Mouse (Mus musculus) stomach, embryonic 16.5 days (tissue): ENCODE measurements at regions not wholly inside any gene's neighbourhood (a gene's known extent, or its start where the extent isn't known, plus 50 kb on each side); places are given as distances from the start of the nearest gene placed in this dataset.
A peak's percentile ranks its signal among the peaks of the same experiment; 100 is the strongest.

Source experiments
- ATAC-seq: fragments of 200-750 bp; cut with Nextera tagmentation; 2 replicates; pipeline ENCODE4 v1.8.0; 2017; ENCODE audit warnings: moderate number of reproducible peaks, moderate TSS enrichment; ENCODE audit not compliant: insufficient read depth, low FRiP score
- H3K27ac ChIP-seq: fragments of 300-500 bp; sonication (generic); 2 replicates; pipeline ENCODE4 v1.5.1; 2014; ENCODE audit warnings: low read length
- H3K27me3 ChIP-seq: fragments of 300-500 bp; sonication (generic); 2 replicates; pipeline ENCODE4 v1.6.1; 2014; ENCODE audit warnings: low read length, control low read depth, mixed read lengths; ENCODE audit not compliant: control insufficient read depth, insufficient read depth
- H3K36me3 ChIP-seq: fragments of 300-500 bp; sonication (generic); 2 replicates; pipeline ENCODE4 v1.6.1; 2014; ENCODE audit warnings: low read length; ENCODE audit not compliant: control insufficient read depth, insufficient read depth
- H3K4me1 ChIP-seq: fragments of 300-500 bp; sonication (generic); 2 replicates; pipeline ENCODE4 v1.6.1; 2014; ENCODE audit warnings: low read length, control low read depth, mixed read lengths; ENCODE audit not compliant: control insufficient read depth, insufficient read depth
- H3K4me2 ChIP-seq: fragments of 300-500 bp; sonication (generic); 2 replicates; pipeline ENCODE4 v1.6.1; 2014; ENCODE audit warnings: low read depth, low read length, mixed read lengths
- H3K4me3 ChIP-seq: fragments of 300-500 bp; sonication (generic); replicated peaks from 2 replicates; pipeline ENCODE4 v1.5.1; 2014; ENCODE audit warnings: mild to moderate bottlenecking, low read length
- H3K9ac ChIP-seq: fragments of 300-500 bp; sonication (generic); 2 replicates; pipeline ENCODE4 v1.6.1; 2014; ENCODE audit warnings: low read length
- H3K9me3 ChIP-seq: fragments of 300-500 bp; sonication (generic); replicated peaks from 2 replicates; pipeline ENCODE4 v1.6.1; 2016; ENCODE audit warnings: low read length, control low read depth; ENCODE audit not compliant: control insufficient read depth
- WGBS: fragments of 180-500 bp; shearing (Covaris S2); extraction: QIAGEN DNeasy Blood & Tissue Kit; methylation state at CpG from one replicate; pipeline ENCODE4 v1.1.7; 2014; 5-methylcytosine and 5-hydroxymethylcytosine counted together

DNA sequence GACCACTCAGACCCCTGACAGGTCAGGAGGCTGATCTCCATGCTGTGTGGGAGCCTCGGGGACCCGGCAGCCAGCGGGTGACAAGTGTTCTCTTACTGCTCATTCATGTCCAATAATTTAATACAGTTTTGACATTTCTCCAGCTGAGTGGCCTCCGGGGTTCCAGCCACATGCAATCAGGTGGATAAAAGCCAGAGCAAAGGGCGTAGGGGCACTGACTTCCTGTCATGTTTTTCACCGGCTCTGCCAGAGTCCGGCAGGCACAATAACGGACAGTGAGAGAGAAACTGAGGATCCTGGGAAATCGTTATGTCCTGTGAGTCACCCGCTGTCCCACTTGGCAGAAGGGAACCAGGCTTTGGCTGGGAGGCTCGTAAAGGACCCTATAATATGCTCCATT lies 412.8 kb downstream of the Ptpru start:
- Histone ChIP-seq H3K36me3 (no peaks in the 10 kb centered on the region), H3K4me2 (no peak overlapping the region), H3K27me3 (no peaks in the 10 kb centered on the region), H3K4me1 (no peaks in the 10 kb centered on the region), H3K9me3 (no peaks in the 10 kb centered on the region), H3K4me3 (no peak overlapping the region), H3K9ac (no peak overlapping the region), H3K27ac (no peak overlapping the region)
- WGBS, result 57% methylated on average over 11 of the region's 11 CpGs
- no peak for ATAC-seq

DNA sequence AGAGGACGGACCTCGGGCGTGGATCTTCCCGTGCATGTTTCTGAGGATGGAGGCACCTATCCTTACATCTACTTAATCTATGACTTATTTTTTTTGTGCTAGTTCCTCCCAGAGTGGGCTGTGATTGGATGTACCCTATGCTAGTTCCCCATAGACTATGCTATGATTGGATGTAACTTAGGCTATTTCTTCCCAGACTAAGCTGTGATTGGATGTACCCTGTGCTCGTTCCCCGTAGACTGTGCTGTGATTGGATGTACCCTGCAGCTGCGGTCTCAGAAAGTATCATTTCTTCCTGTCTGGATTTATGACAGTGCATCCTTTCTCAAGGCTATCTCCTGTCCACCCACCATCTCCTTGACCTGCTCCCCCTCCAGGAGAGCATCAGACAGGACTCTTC lies 410.2 kb downstream of the Ptpru start:
- Histone ChIP-seq H3K4me1 (no peaks in the 10 kb centered on the region), H3K4me2 (no peak overlapping the region), H3K9ac (no peak overlapping the region), H3K9me3 (no peaks in the 10 kb centered on the region), H3K36me3 (no peaks in the 10 kb centered on the region), H3K4me3 (no peak overlapping the region), H3K27ac (no peak overlapping the region), H3K27me3 (no peaks in the 10 kb centered on the region)
- ATAC-seq, result no peak
- WGBS, result 92% methylated on average over 7 of the region's 7 CpGs

DNA sequence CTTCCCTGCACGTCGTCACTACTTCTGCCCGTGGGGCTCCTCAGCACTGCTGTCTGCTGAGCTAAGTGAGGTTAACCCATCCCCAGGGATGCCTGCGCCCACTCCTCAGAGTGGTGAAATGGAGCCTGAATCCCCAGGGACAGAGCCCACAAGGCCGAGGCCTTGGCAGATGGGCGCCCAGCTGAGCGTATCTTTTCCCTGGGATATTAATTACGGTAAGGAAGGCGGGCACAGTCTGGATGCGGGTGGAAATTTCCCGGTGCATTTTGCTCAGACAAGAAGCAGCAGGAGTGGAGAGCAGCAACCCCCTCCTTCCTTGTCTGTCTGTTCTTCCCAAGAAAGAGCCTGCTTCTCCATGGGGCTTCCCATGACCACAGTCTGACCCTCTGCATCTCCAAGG lies 408.7 kb downstream of the Ptpru start:
- no peaks in the 10 kb centered on the region for H3K4me1 ChIP-seq
- H3K36me3 ChIP-seq, result no peaks in the 10 kb centered on the region
- WGBS, result 74% methylated on average over 11 of the region's 11 CpGs

DNA sequence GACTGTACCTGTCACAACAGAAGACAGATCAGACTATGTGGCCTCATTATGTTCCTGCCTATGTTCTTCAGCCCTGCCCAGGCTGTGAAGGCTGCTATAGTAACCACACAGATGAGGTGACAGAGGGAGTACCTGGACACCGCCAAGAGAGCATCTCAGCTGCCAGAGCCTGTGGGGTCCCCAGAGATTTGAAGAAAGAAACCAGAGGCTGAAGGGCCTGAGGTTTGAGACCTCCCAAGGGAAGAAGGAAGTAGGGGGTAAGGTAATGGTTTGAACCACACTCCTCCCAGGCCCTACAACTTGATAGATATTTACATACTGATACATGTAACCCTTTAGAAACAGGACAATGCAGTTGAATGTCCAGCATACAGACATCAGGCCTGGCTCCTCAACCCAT lies 407.7 kb downstream of the Ptpru start:
- ATAC-seq, result no peak
- no peak overlapping the region for H3K4me3 ChIP-seq
- no peak overlapping the region for H3K27ac ChIP-seq
- no peaks in the 10 kb centered on the region for H3K36me3 ChIP-seq
- no peak overlapping the region for H3K4me2 ChIP-seq
- no peak overlapping the region for H3K9ac ChIP-seq
- WGBS, result 70% methylated on average over 1 of the region's 1 CpGs
- H3K27me3 ChIP-seq, result no peaks in the 10 kb centered on the region
- no peaks in the 10 kb centered on the region for H3K4me1 ChIP-seq
- H3K9me3 ChIP-seq, result no peaks in the 10 kb centered on the region

More for the DNA sequence above, 408.7 kb downstream of the Ptpru start:
- Histone ChIP-seq H3K4me2 (no peak overlapping the region), H3K9me3 (no peaks in the 10 kb centered on the region), H3K4me3 (no peak overlapping the region), H3K27me3 (no peaks in the 10 kb centered on the region), H3K27ac (no peak overlapping the region), H3K9ac (no peak overlapping the region)
- ATAC-seq, result no peak

DNA sequence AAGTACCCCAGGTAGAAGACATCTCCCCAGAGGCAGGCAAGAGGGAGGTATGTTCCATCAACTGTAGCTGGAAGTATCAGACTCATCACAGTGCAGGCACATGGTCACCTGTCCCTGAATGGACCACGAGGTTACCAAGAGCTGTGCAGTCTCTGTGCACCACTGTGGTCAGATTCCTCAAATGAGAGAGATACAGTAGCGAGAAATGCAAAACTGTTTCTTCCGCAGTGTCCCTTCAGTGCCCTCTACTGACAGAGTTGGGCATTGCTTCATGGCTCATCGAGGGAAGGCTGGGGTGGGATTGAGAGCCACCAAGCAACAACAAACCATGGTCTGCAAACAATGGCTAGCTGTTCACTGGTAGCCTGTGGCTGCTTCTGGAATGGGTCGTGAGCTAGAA lies 406.9 kb downstream of the Ptpru start:
- ATAC-seq, result no peak
- Histone ChIP-seq H3K27ac (no peak overlapping the region), H3K4me2 (no peak overlapping the region), H3K4me1 (no peaks in the 10 kb centered on the region), H3K27me3 (no peaks in the 10 kb centered on the region), H3K9me3 (no peaks in the 10 kb centered on the region), H3K4me3 (no peak overlapping the region), H3K9ac (no peak overlapping the region), H3K36me3 (no peaks in the 10 kb centered on the region)
- WGBS, result 8% methylated on average over 5 of the region's 5 CpGs

DNA sequence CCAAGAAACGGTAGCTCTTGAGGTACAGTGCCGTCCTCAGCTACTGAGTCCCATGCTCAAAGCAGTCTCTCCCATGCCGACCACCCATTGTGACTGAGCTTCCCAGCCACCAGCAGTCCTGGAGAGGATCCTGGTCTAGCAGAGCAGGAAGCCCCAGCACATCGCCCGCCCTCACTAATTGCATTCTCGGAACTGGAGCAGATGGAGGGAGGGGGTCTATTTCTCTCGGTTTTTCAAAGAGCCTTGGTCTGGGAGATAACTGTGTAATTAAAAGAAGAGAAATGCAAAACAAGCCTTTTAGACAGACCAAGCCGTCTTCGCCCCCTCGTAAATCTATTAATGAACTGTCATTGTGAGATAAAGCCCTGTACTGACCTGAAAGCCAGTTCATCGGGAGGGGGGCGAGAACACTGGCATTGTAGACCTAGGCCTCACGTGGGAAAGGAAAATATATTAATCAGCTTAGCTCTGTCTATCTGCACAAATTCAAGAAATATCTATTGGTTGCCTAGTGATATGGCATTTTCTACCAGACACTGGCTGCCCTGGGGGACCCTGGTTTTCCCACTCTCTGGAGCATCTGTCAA lies 405.4 kb downstream of the Ptpru start:
- WGBS, result 43% methylated on average over 13 of the region's 13 CpGs
- H3K9ac ChIP-seq, result no peak overlapping the region
- ATAC-seq, result no peak
- H3K4me1 ChIP-seq, result no peaks in the 10 kb centered on the region
- H3K27ac ChIP-seq, result no peak overlapping the region
- no peak overlapping the region for H3K4me3 ChIP-seq
- H3K27me3 ChIP-seq, result no peaks in the 10 kb centered on the region
- no peaks in the 10 kb centered on the region for H3K9me3 ChIP-seq
- no peak overlapping the region for H3K4me2 ChIP-seq
- H3K36me3 ChIP-seq, result no peaks in the 10 kb centered on the region

DNA sequence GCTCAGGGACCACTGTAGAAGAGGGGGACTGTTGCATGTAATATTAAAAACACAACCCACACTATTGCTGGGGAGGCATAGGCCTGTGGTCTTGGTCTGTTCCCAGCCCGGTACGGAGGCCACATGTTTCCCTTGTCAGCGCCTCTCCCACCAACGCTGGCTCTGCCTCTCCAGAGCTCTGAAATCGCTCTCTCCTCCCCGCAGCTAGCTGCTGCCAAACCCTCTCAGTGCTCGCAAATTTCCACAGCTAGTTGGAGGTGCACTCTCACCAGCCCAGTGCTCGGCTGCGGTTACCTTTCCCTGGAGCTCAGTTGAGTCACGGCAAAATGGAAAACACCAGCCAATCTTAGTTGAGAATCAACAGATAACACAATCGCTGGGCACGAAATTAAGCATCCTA lies 402.9 kb downstream of the Ptpru start:
- ATAC-seq, result no peak
- WGBS, result 82% methylated on average over 12 of the region's 12 CpGs
- H3K36me3 ChIP-seq, result no peaks in the 10 kb centered on the region

DNA sequence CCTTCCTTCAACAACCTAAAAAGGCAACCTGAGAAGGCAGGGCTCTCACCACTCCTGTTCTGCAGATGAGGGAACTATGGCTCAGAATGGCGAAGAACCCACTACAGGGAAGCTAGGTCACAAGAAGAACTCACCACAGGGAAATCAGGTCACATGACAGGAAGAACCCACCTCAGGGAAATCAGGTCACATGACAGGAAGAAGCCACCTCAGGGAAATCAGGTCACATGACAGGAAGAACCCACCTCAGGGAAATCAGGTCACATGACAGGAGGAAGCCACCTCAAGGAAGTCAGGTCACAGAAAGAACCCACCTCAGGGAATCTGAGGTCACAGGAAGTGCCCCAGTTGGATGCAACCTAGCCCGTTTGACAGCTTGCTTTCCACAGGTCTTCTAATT lies 399.7 kb downstream of the Ptpru start:
- WGBS, result 83% methylated on average over 2 of the region's 2 CpGs
- no peak for ATAC-seq

More for the DNA sequence above, 402.9 kb downstream of the Ptpru start:
- Histone ChIP-seq H3K4me3 (no peak overlapping the region), H3K4me2 (no peak overlapping the region), H3K4me1 (no peaks in the 10 kb centered on the region), H3K9ac (no peak overlapping the region), H3K9me3 (no peaks in the 10 kb centered on the region), H3K27ac (no peak overlapping the region), H3K27me3 (no peaks in the 10 kb centered on the region)

DNA sequence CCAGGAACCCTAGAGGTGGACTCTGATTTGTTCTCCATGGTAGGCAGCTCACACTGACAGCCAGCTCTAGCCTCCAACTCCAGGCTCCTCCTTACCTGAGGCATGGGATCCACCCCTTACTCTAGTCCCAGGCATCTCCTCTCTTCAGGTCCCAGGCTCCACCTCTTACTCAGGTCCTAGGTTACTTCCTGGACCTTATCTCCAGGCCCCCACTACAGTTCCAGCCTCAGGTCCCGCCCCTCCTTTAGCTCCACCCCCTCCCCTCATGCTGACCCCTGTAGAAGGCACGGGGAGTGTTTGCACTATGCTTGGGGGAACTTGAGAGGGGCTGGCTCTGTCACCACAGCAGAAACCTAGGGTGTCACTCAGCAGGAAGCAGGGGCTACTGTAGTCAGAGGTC lies 399.2 kb downstream of the Ptpru start:
- H3K4me1 ChIP-seq, result no peaks in the 10 kb centered on the region
- H3K4me2 ChIP-seq, result no peak overlapping the region
- H3K4me3 ChIP-seq, result no peak overlapping the region
- no peak overlapping the region for H3K27ac ChIP-seq
- no peak overlapping the region for H3K9ac ChIP-seq
- ATAC-seq, result peak; percentile 56; the same call in 1 of the 2 replicates
- no peaks in the 10 kb centered on the region for H3K36me3 ChIP-seq
- WGBS, result 12% methylated on average over 2 of the region's 2 CpGs
- H3K27me3 ChIP-seq, result no peaks in the 10 kb centered on the region
- no peaks in the 10 kb centered on the region for H3K9me3 ChIP-seq

More for the DNA sequence above, 399.7 kb downstream of the Ptpru start:
- no peaks in the 10 kb centered on the region for H3K27me3 ChIP-seq
- no peak overlapping the region for H3K4me3 ChIP-seq
- no peak overlapping the region for H3K4me2 ChIP-seq
- no peaks in the 10 kb centered on the region for H3K36me3 ChIP-seq
- no peak overlapping the region for H3K9ac ChIP-seq
- H3K9me3 ChIP-seq, result no peaks in the 10 kb centered on the region
- H3K27ac ChIP-seq, result no peak overlapping the region
- no peaks in the 10 kb centered on the region for H3K4me1 ChIP-seq

DNA sequence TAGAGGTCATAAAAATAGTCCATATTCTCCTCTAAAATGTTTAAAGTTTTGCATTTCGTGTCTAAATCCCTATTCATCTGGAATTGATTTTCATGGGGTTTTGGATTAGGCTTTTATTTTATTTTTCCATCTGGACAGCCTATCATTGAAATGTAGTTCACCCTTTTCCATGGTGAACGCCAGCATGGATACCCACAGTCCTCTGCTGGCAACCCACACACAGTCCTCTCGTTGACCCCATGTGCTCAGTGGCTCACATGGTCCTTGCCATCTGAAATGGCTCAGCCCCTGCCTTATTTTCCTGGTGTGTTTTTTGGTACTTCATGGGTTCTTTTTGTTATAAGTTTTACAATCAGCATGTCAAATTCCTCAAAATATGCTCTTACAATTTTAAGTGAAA lies 397.2 kb downstream of the Ptpru start:
- no peaks in the 10 kb centered on the region for H3K9me3 ChIP-seq
- no peak for ATAC-seq
- H3K27me3 ChIP-seq, result no peaks in the 10 kb centered on the region
- no peak overlapping the region for H3K27ac ChIP-seq
- H3K9ac ChIP-seq, result no peak overlapping the region
- WGBS, result 76% methylated on average over 3 of the region's 3 CpGs
- H3K4me3 ChIP-seq, result no peak overlapping the region
- H3K4me1 ChIP-seq, result no peaks in the 10 kb centered on the region
- no peaks in the 10 kb centered on the region for H3K36me3 ChIP-seq
- H3K4me2 ChIP-seq, result no peak overlapping the region
